2 mouse cellular contexts compared by ENCODE assay signal in the genomic region with DNA sequence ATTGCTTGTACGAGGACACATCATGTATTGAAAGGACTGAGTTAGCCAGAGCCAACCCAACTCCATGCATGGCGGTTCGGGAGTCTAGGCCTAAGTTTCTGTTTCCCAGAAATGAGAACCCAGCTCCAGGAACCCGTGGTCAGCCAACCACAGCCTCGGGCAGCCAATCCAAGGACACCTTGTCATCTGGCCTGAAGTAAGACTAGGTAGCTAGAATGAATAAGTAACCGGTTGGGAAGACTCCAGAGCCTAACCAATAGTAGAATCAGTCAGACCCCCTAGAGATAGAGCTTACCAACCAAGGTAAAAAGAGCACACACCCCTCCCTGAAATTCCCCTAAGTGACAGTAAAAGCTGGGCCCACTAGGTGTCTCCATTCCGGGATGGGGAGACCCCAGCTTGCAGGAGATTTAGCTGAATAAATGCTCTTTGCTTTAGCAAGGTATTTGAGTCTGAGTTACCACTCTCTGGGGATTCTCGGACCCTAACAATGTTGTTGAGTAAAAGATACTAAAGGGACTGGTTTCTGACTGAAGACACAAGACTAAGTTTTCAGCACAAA.
TF ChIP-seq lines count a peak whose summit lies in the region.

No protein-coding gene starts in this region.

TF ChIP-seq in CH12.LX, 34 proteins besides CTCF, POLR2A, EP300 and RAD21:
- TF ChIP-seq SMC3 (IDR thresholded peaks at IDR 0.05; ENCODE audit: low read depth, low read length) = peak; percentile 13; the same call in 1 of the 2 replicates
- no peak for TF ChIP-seq MYC (IDR thresholded peaks at IDR 0.05; ENCODE audit: low read depth, low read length)
- TF ChIP-seq ZKSCAN1 (IDR thresholded peaks at IDR 0.05; ENCODE audit: borderline replicate concordance, low read depth, low read length) = no peak

TF ChIP-seq in MEL, 35 proteins besides CTCF, POLR2A, EP300 and RAD21:
- TF ChIP-seq UBTF (IDR thresholded peaks at IDR 0.05; ENCODE audit: borderline replicate concordance, insufficient read depth, low read depth, low read length) (no peak), ZNF384 (IDR thresholded peaks at IDR 0.05; ENCODE audit: low read depth, low read length) (no peak), USF2 (IDR thresholded peaks at IDR 0.05; ENCODE audit: borderline replicate concordance in 1 of 2, insufficient read depth in 1 of 2, low read depth in 1 of 2, low read length in 2 of 2) (no peak), RCOR1 (IDR thresholded peaks at IDR 0.05; ENCODE audit: low read depth, low read length) (no peak), POLR2AphosphoS2 (IDR thresholded peaks at IDR 0.05; ENCODE audit: low read length) (no peak), ELF1 (IDR thresholded peaks at IDR 0.05; ENCODE audit: low read depth, low read length) (no peak), SMC3 (IDR thresholded peaks at IDR 0.05; ENCODE audit: low read depth, low read length) (no peak), MXI1 (IDR thresholded peaks at IDR 0.05; ENCODE audit: low read depth, low read length) (no peak), MAFK (IDR thresholded peaks at IDR 0.05; ENCODE audit: borderline replicate concordance, low read depth, low read length) (no peak), NRF1 (IDR thresholded peaks at IDR 0.05; ENCODE audit: insufficient read depth, low read depth, low read length, poor library complexity, severe bottlenecking) (no peak), GABPA (IDR thresholded peaks at IDR 0.05; ENCODE audit: low read depth, low read length) (no peak), MAX (IDR thresholded peaks at IDR 0.05; ENCODE audit: low read length) (no peak), MEF2A (IDR thresholded peaks at IDR 0.05; ENCODE audit: extremely low read depth, insufficient replicate concordance, low read depth, low read length, poor library complexity, severe bottlenecking) (no peak), JUND (IDR thresholded peaks at IDR 0.05; ENCODE audit: low read depth, low read length) (no peak), ZMIZ1 (IDR thresholded peaks at IDR 0.05; ENCODE audit: low read depth, low read length) (no peak), USF1 (IDR thresholded peaks at IDR 0.05; ENCODE audit: low read depth, low read length) (no peak), BHLHE40 (IDR thresholded peaks at IDR 0.05; ENCODE audit: borderline replicate concordance, low read depth, low read length) (no peak), MAZ (IDR thresholded peaks at IDR 0.05; ENCODE audit: low read depth, low read length) (no peak), ZC3H11A (IDR thresholded peaks at IDR 0.05; ENCODE audit: low read depth, low read length) (no peak), NELFE (IDR thresholded peaks at IDR 0.05; ENCODE audit: low read depth, low read length) (no peak)
